Mouse (Mus musculus): ENCODE results near the gene Krt25. TPM values are rescaled to one million over a fixed set of nuclear protein-coding genes. Genes with fewer than 3 reads are reported as not detected.

The Krt25 gene
- polyA plus RNA-seq (2015; fragmentation: Nextera tagmentation; extraction: Ambion mirVana) = 1.7 and 1.8 TPM in 2 replicates

DNA sequence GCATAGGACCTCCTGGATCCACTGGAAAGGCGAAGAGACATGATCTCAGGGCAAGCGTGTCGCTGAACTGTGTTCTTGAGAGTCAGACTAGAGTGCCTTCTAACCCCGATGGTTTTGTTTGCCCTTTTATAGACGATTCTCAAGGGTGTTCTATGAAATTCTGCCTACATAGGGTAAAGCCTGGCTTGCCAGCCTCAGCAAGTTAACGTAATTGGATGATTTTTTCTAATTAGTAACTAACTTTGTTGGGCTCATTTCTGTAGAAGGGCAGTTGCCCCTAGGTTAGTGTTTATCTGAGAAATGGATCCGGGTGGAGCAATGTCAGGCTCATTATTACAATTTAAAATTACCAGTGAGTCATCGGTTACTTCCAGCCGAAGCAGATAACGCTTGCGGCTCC, at the start of gene Krt25:
Krt25 (minus strand) TSS at position 101 of the 400 bp plus-strand sequence.

GRCm38 (mm10) chr11:99351004-99351403, 28.3 kb upstream of the Krt25 start, which contains the start of gene Krt27:
Gene Krt27 (minus strand): TSS chr11:99351104.

DNA sequence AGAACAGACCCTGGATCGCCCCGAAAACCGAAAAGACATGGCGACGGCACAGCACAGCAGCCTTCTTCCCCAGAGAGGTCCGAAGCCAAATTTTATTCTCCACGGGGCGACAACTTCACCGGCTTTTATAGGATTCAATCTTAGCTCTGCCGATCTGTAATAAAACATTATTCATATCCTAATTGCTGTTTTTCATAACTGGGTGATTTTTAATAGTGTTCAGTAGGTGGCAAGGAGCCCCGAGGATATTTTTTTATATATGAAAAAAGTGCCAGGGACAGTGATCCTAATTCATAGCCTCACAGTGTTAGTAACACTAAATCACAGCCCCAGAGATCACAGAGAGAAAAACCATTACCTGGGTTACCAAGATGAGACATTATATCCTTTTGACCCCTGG, 15.1 kb upstream of the Krt25 start, which contains the start of gene Krt26:
Krt26 (minus strand) TSS at position 101 of the 400 bp plus-strand sequence.

DNA sequence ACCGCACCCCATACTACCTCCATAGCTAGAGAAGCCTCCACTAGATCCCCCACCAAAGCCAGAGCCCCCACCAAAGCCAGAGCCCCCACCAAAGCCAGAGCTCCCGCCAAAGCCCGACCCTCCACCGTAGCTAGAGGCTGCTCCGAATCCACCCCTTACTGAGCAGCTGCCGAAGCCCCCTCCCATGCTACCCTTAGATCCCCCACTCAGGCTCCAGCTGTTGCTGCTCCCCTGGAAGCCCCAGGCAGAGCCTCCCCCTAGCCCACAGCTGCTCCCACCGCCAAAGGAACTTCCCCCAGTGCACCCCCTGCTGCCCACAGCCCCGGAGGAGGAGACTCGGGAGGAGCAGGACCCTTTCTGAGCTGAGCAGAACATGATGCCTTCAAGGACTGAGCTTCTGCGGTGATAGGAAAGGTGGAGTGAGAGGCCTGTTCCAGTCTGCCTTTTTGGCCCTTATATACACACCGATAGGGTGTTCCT, 37.9 kb downstream of the Krt25 start, which contains the start of gene Krt24:
Krt24 (minus strand) TSS at position 430 of the 480 bp plus-strand sequence.

Other genes with a start within 250 kb of the Krt25 start
- 0.08 TPM in 1 of 2 replicates, not detected in the other for gene Tns4, start 233.6 kb downstream of the Krt25 start, polyA plus RNA-seq (2015; fragmentation: Nextera tagmentation; extraction: Ambion mirVana)
- not detected in 2 replicates for gene Ccr7, start 167.9 kb downstream of the Krt25 start, polyA plus RNA-seq (2015; fragmentation: Nextera tagmentation; extraction: Ambion mirVana)
- 120 and 139 TPM in 2 replicates for gene Smarce1, start 91.9 kb downstream of the Krt25 start, polyA plus RNA-seq (2015; fragmentation: Nextera tagmentation; extraction: Ambion mirVana)
- 14.1 and 15.5 TPM in 2 replicates for gene Krt222, start 78.9 kb downstream of the Krt25 start, polyA plus RNA-seq (2015; fragmentation: Nextera tagmentation; extraction: Ambion mirVana)
- 0.13 TPM in 1 of 2 replicates, not detected in the other for gene Krt24, start 37.7 kb downstream of the Krt25 start, polyA plus RNA-seq (2015; fragmentation: Nextera tagmentation; extraction: Ambion mirVana)
- gene Krt26, start 15.0 kb upstream of the Krt25 start, polyA plus RNA-seq (2015; fragmentation: Nextera tagmentation; extraction: Ambion mirVana) = 0.30 and 0.69 TPM in 2 replicates
- 0.43 and 0.71 TPM in 2 replicates for gene Krt27, start 28.2 kb upstream of the Krt25 start, polyA plus RNA-seq (2015; fragmentation: Nextera tagmentation; extraction: Ambion mirVana)
- 0.45 and 0.55 TPM in 2 replicates for gene Krt28, start 52.0 kb upstream of the Krt25 start, polyA plus RNA-seq (2015; fragmentation: Nextera tagmentation; extraction: Ambion mirVana)
- gene Krt10, start 66.4 kb upstream of the Krt25 start, polyA plus RNA-seq (2015; fragmentation: Nextera tagmentation; extraction: Ambion mirVana) = 37.8 and 38.5 TPM in 2 replicates
- gene Krt12, start 99.3 kb upstream of the Krt25 start, polyA plus RNA-seq (2015; fragmentation: Nextera tagmentation; extraction: Ambion mirVana) = 0.21 and 0.27 TPM in 2 replicates
- 0.08 and 0.19 TPM in 2 replicates for gene Krt20, start 115.2 kb upstream of the Krt25 start, polyA plus RNA-seq (2015; fragmentation: Nextera tagmentation; extraction: Ambion mirVana)
- 0.33 and 0.57 TPM in 2 replicates for gene Krt23, start 170.2 kb upstream of the Krt25 start, polyA plus RNA-seq (2015; fragmentation: Nextera tagmentation; extraction: Ambion mirVana)
- not detected in 2 replicates for gene Krt39, start 198.4 kb upstream of the Krt25 start, polyA plus RNA-seq (2015; fragmentation: Nextera tagmentation; extraction: Ambion mirVana)
- gene Krt40, start 220.2 kb upstream of the Krt25 start, polyA plus RNA-seq (2015; fragmentation: Nextera tagmentation; extraction: Ambion mirVana) = not detected in 2 replicates
- not detected in 2 replicates for gene Krtap3-3, start 227.9 kb upstream of the Krt25 start, polyA plus RNA-seq (2015; fragmentation: Nextera tagmentation; extraction: Ambion mirVana)
- gene Krtap3-2, start 233.9 kb upstream of the Krt25 start, polyA plus RNA-seq (2015; fragmentation: Nextera tagmentation; extraction: Ambion mirVana) = not detected in 2 replicates
- gene Gm11939, start 236.5 kb upstream of the Krt25 start, polyA plus RNA-seq (2015; fragmentation: Nextera tagmentation; extraction: Ambion mirVana) = not detected in 2 replicates
- not detected in 2 replicates for gene Krtap3-1, start 243.7 kb upstream of the Krt25 start, polyA plus RNA-seq (2015; fragmentation: Nextera tagmentation; extraction: Ambion mirVana)